Mouse (Mus musculus) macrophage (primary cell): Measurements from ENCODE around the gene Gm38394. TPM values are rescaled to one million over a fixed set of nuclear protein-coding genes. Genes with fewer than 3 reads are reported as not detected.
A peak's percentile ranks its signal among the peaks of the same experiment; 100 is the strongest.
"Not testable (repeated sequence)": the region's sequence is repeated elsewhere in the genome, so short reads cannot be mapped to it uniquely, and the experiment has no call there.

Source experiments
- H3K27ac ChIP-seq: fragments of 350-480 bp; formaldehyde crosslinking; 2 replicates; pipeline ENCODE4 v1.9.0; 2021
- H3K36me3 ChIP-seq: fragments of 350-480 bp; formaldehyde crosslinking; 2 replicates; pipeline ENCODE4 v1.9.0; 2021; ENCODE audit errors: inconsistent target
- H3K4me3 ChIP-seq: fragments of 350-480 bp; formaldehyde crosslinking; 2 replicates; pipeline ENCODE4 v1.9.0; 2021; ENCODE audit errors: inconsistent target
- H3K79me2 ChIP-seq: fragments of 350-480 bp; formaldehyde crosslinking; 2 replicates; pipeline ENCODE4 v1.9.0; 2021; ENCODE audit errors: inconsistent target
- WGBS: methylation state at CpG from one replicate; pipeline ENCODE4 v1.1.7; 2026; ENCODE audit warnings: inconsistent platforms; ENCODE audit not compliant: missing documents; 5-methylcytosine and 5-hydroxymethylcytosine counted together
- polyA plus RNA-seq: library from polyadenylated mRNA; stranded (reverse); fragments of 250-400 nt; gene quantifications from 3 replicates; pipeline ENCODE4 v1.2.4, GENCODE M21; 2018; ENCODE audit warnings: inconsistent platforms

The Gm38394 gene
- polyA plus RNA-seq, 1 experiment from 2014 or later = 4.5 TPM

- H3K27ac ChIP-seq = no peak overlapping the region
- H3K79me2 ChIP-seq = no peaks in the 10 kb centered on the region
- no peaks in the 10 kb centered on the region for H3K36me3 ChIP-seq
- no peak overlapping the region for H3K4me3 ChIP-seq
- WGBS = 37% methylated on average over 3 of the region's 3 CpGs
Observed at GRCm38 (mm10) chr1:133671801-133672200, 10.7 kb upstream of the Gm38394 start.

GRCm38 (mm10) chr1:133671266-133671665 lies 10.1 kb upstream of the Gm38394 start:
- whole genome bisulfite sequencing = 90% methylated on average over 3 of the region's 3 CpGs
- H3K27ac ChIP-seq = no peak overlapping the region
- H3K36me3 ChIP-seq = no peaks in the 10 kb centered on the region
- H3K79me2 ChIP-seq = no peaks in the 10 kb centered on the region
- H3K4me3 ChIP-seq = no peak overlapping the region

GRCm38 (mm10) chr1:133670776-133671175 lies 9.7 kb upstream of the Gm38394 start:
- Histone ChIP-seq H3K36me3 (no peaks in the 10 kb centered on the region), H3K4me3 (no peak overlapping the region), H3K79me2 (no peaks in the 10 kb centered on the region), H3K27ac (no peak overlapping the region)
- WGBS = 39% methylated on average over 6 of the region's 6 CpGs

GRCm38 (mm10) chr1:133670190-133670589 lies 9.1 kb upstream of the Gm38394 start:
- H3K36me3 ChIP-seq = no peaks in the 10 kb centered on the region
- no peak overlapping the region for H3K4me3 ChIP-seq
- no peaks in the 10 kb centered on the region for H3K79me2 ChIP-seq
- H3K27ac ChIP-seq = no peak overlapping the region
- WGBS = 95% methylated on average over 12 of the region's 12 CpGs

GRCm38 (mm10) chr1:133668618-133669017 lies 7.5 kb upstream of the Gm38394 start:
- WGBS = 97% methylated on average over 3 of the region's 3 CpGs
- H3K36me3 ChIP-seq = no peaks in the 10 kb centered on the region

GRCm38 (mm10) chr1:133667721-133668120 lies 6.6 kb upstream of the Gm38394 start:
- Histone ChIP-seq H3K27ac (no peak overlapping the region), H3K4me3 (no peak overlapping the region), H3K36me3 (no peaks in the 10 kb centered on the region), H3K79me2 (no peaks in the 10 kb centered on the region)
- WGBS = 94% methylated on average over 7 of the region's 7 CpGs

More at GRCm38 (mm10) chr1:133668618-133669017, 7.5 kb upstream of the Gm38394 start:
- no peak overlapping the region for H3K27ac ChIP-seq
- no peak overlapping the region for H3K4me3 ChIP-seq
- H3K79me2 ChIP-seq = no peaks in the 10 kb centered on the region

GRCm38 (mm10) chr1:133665713-133666112 lies 4.6 kb upstream of the Gm38394 start:
- H3K36me3 ChIP-seq, H3K4me3 ChIP-seq, H3K27ac ChIP-seq, H3K79me2 ChIP-seq: not testable (repeated sequence)
- 93% methylated on average over 4 of the region's 8 CpGs for WGBS

GRCm38 (mm10) chr1:133664203-133664970 lies 3.3 kb upstream of the Gm38394 start:
- Histone ChIP-seq H3K79me2 (peaks cover 18% of the 10 kb centered on the region), H3K4me3 (no peak overlapping the region), H3K36me3 (no peaks in the 10 kb centered on the region), H3K27ac (no peak overlapping the region)
- WGBS = 93% methylated on average over 11 of the region's 11 CpGs

- Histone ChIP-seq H3K79me2 (peaks cover 27% of the 10 kb centered on the region), H3K27ac (no peak overlapping the region), H3K4me3 (no peak overlapping the region), H3K36me3 (peaks cover 3% of the 10 kb centered on the region; the same call in 1 of the 2 replicates)
- WGBS = 88% methylated on average over 4 of the region's 4 CpGs
Observed at GRCm38 (mm10) chr1:133663427-133663826, 2.3 kb upstream of the Gm38394 start.

- Histone ChIP-seq H3K27ac (no peak overlapping the region), H3K4me3 (no peak overlapping the region), H3K36me3 (peaks cover 3% of the 10 kb centered on the region; the same call in 1 of the 2 replicates), H3K79me2 (peaks cover 32% of the 10 kb centered on the region)
- 98% methylated on average over 4 of the region's 7 CpGs for WGBS
Observed at GRCm38 (mm10) chr1:133662941-133663340, 1.8 kb upstream of the Gm38394 start.

- peaks cover 11% of the 10 kb centered on the region; the same call in 1 of the 2 replicates for H3K36me3 ChIP-seq
- H3K27ac ChIP-seq = peak within 1 kb of the TSS; percentile 71
- peaks cover 55% of the 10 kb centered on the region for H3K79me2 ChIP-seq
- H3K4me3 ChIP-seq = peak within 1 kb of the TSS; percentile 82
- WGBS = 1% methylated on average over 38 of the region's 41 CpGs
Observed at GRCm38 (mm10) chr1:133660466-133661202, 484 bp downstream of the Gm38394 start, which contains the start of gene Zbed6. TSS of gene Zbed6 (minus strand) at chr1:133660885.

GRCm38 (mm10) chr1:133658878-133659277 lies 2.2 kb downstream of the Gm38394 start:
- 100% methylated on average over 3 of the region's 3 CpGs for WGBS
- Histone ChIP-seq H3K79me2 (peaks cover 73% of the 10 kb centered on the region), H3K4me3 (no peak overlapping the region), H3K27ac (no peak overlapping the region), H3K36me3 (peaks cover 14% of the 10 kb centered on the region; the same call in 1 of the 2 replicates)

GRCm38 (mm10) chr1:133656811-133657210 lies 4.3 kb downstream of the Gm38394 start:
- no peak overlapping the region for H3K27ac ChIP-seq
- peaks cover 21% of the 10 kb centered on the region; the same call in 1 of the 2 replicates for H3K36me3 ChIP-seq
- H3K4me3 ChIP-seq = no peak overlapping the region
- 94% methylated on average over 5 of the region's 5 CpGs for WGBS
- peaks cover 93% of the 10 kb centered on the region for H3K79me2 ChIP-seq

GRCm38 (mm10) chr1:133653033-133653432 lies 8.1 kb downstream of the Gm38394 start:
- H3K27ac ChIP-seq = no peak overlapping the region
- peaks cover 100% of the 10 kb centered on the region for H3K79me2 ChIP-seq
- H3K36me3 ChIP-seq = peaks cover 24% of the 10 kb centered on the region
- H3K4me3 ChIP-seq = no peak overlapping the region
- 100% methylated on average over 1 of the region's 1 CpGs for WGBS
